Mouse (Mus musculus): ENCODE measurements around the gene Pcdh7. TPM values are rescaled to one million over a fixed set of nuclear protein-coding genes. Genes with fewer than 3 reads are reported as not detected.

Gene Pcdh7
- polyA plus RNA-seq, 2 experiments: 0.34 to 0.64 TPM

GRCm38 (mm10) chr5:58083972-58084371, 366.2 kb downstream of the Pcdh7 start:
- Histone ChIP-seq H3K27me3 (ENCODE audit: control insufficient read depth, insufficient read depth, low read length) (no peaks in the 10 kb centered on the region), H3K9me3 (ENCODE audit: control insufficient read depth, low read length) (no peaks in the 10 kb centered on the region), H3K4me3 (ENCODE audit: insufficient read depth in 1 of 2, low read depth in 2 of 2, low read length in 2 of 2) (no peak overlapping the region), H3K36me3 (replicated peaks; ENCODE audit: control insufficient read depth, insufficient read depth, low read depth) (no peaks in the 10 kb centered on the region), H3K27ac (no peak overlapping the region), H3K9ac (replicated peaks) (no peak overlapping the region), H3K4me1 (replicated peaks; ENCODE audit: control insufficient read depth in 2 of 2, insufficient read depth in 2 of 2, low read length in 1 of 2) (no peaks in the 10 kb centered on the region), H3K4me2 (ENCODE audit: low read depth) (no peak overlapping the region)
- 72% methylated on average over 6 of the region's 6 CpGs for WGBS (ENCODE audit: insufficient replicate concordance)
- DNase-seq (ENCODE audit: low read depth in 3 of 3, low spot score in 3 of 3) (no peak), ATAC-seq (ENCODE audit: insufficient read depth) (no peak)
- no peak for TF ChIP-seq EP300 (IDR thresholded peaks at IDR 0.05; ENCODE audit: low read depth)
- TF ChIP-seq CTCF (IDR thresholded peaks at IDR 0.05; ENCODE audit: low read depth): no peak

- H3K9ac ChIP-seq (replicated peaks): no peak overlapping the region
- no peaks in the 10 kb centered on the region for H3K27me3 ChIP-seq (ENCODE audit: control insufficient read depth, insufficient read depth, low read length)
- H3K4me2 ChIP-seq (ENCODE audit: low read depth): no peak overlapping the region
- no peak overlapping the region for H3K27ac ChIP-seq
- DNase-seq (ENCODE audit: low read depth in 3 of 3, low spot score in 3 of 3): no peak
- 62% methylated on average over 4 of the region's 4 CpGs for WGBS (ENCODE audit: insufficient replicate concordance)
- no peaks in the 10 kb centered on the region for H3K4me1 ChIP-seq (replicated peaks; ENCODE audit: control insufficient read depth in 2 of 2, insufficient read depth in 2 of 2, low read length in 1 of 2)
- no peaks in the 10 kb centered on the region for H3K36me3 ChIP-seq (replicated peaks; ENCODE audit: control insufficient read depth, insufficient read depth, low read depth)
- H3K4me3 ChIP-seq (ENCODE audit: insufficient read depth in 1 of 2, low read depth in 2 of 2, low read length in 2 of 2): no peak overlapping the region
- TF ChIP-seq CTCF (IDR thresholded peaks at IDR 0.05; ENCODE audit: low read depth): no peak
- no peak for TF ChIP-seq EP300 (IDR thresholded peaks at IDR 0.05; ENCODE audit: low read depth)
- no peak for ATAC-seq (ENCODE audit: insufficient read depth)
- H3K9me3 ChIP-seq (ENCODE audit: control insufficient read depth, low read length): no peaks in the 10 kb centered on the region
These were observed 391.0 kb downstream of the Pcdh7 start for GRCm38 (mm10) chr5:58108665-58109364.

GRCm38 (mm10) chr5:58116096-58116495, 398.3 kb downstream of the Pcdh7 start:
- ATAC-seq (ENCODE audit: insufficient read depth): no peak
- H3K27me3 ChIP-seq (ENCODE audit: control insufficient read depth, insufficient read depth, low read length): no peaks in the 10 kb centered on the region
- H3K4me3 ChIP-seq (ENCODE audit: insufficient read depth in 1 of 2, low read depth in 2 of 2, low read length in 2 of 2): no peak overlapping the region
- H3K4me2 ChIP-seq (ENCODE audit: low read depth): no peak overlapping the region
- no peak for DNase-seq (ENCODE audit: low read depth in 3 of 3, low spot score in 3 of 3)
- no peak overlapping the region for H3K27ac ChIP-seq
- TF ChIP-seq CTCF (IDR thresholded peaks at IDR 0.05; ENCODE audit: low read depth) (no peak), EP300 (IDR thresholded peaks at IDR 0.05; ENCODE audit: low read depth) (no peak)
- no peaks in the 10 kb centered on the region for H3K9me3 ChIP-seq (ENCODE audit: control insufficient read depth, low read length)
- WGBS (ENCODE audit: insufficient replicate concordance): 49% methylated on average over 3 of the region's 3 CpGs
- H3K4me1 ChIP-seq (replicated peaks; ENCODE audit: control insufficient read depth in 2 of 2, insufficient read depth in 2 of 2, low read length in 1 of 2): 0 out of 4 replicates have a peak, but pooled peaks cover 0 to 2% of the 10 kb centered on the region in 2 experiments
- H3K36me3 ChIP-seq (replicated peaks; ENCODE audit: control insufficient read depth, insufficient read depth, low read depth): no peaks in the 10 kb centered on the region
- no peak overlapping the region for H3K9ac ChIP-seq (replicated peaks)

GRCm38 (mm10) chr5:58117896-58118295, 400.1 kb downstream of the Pcdh7 start:
- DNase-seq (ENCODE audit: low read depth in 3 of 3, low spot score in 3 of 3) (no peak), ATAC-seq (ENCODE audit: insufficient read depth) (no peak)
- H3K36me3 ChIP-seq (replicated peaks; ENCODE audit: control insufficient read depth, insufficient read depth, low read depth): no peaks in the 10 kb centered on the region
- TF ChIP-seq CTCF (IDR thresholded peaks at IDR 0.05; ENCODE audit: low read depth) (no peak), EP300 (IDR thresholded peaks at IDR 0.05; ENCODE audit: low read depth) (no peak)
- H3K4me1 ChIP-seq (replicated peaks; ENCODE audit: control insufficient read depth in 2 of 2, insufficient read depth in 2 of 2, low read length in 1 of 2): 0 out of 4 replicates have a peak, but pooled peaks cover 0 to 2% of the 10 kb centered on the region in 2 experiments
- no peaks in the 10 kb centered on the region for H3K9me3 ChIP-seq (ENCODE audit: control insufficient read depth, low read length)
- no peak overlapping the region for H3K27ac ChIP-seq
- no peaks in the 10 kb centered on the region for H3K27me3 ChIP-seq (ENCODE audit: control insufficient read depth, insufficient read depth, low read length)
- no peak overlapping the region for H3K4me2 ChIP-seq (ENCODE audit: low read depth)
- H3K4me3 ChIP-seq (ENCODE audit: insufficient read depth in 1 of 2, low read depth in 2 of 2, low read length in 2 of 2): no peak overlapping the region
- H3K9ac ChIP-seq (replicated peaks): no peak overlapping the region
- 51% methylated on average over 3 of the region's 3 CpGs for WGBS (ENCODE audit: insufficient replicate concordance)

- TF ChIP-seq CTCF (IDR thresholded peaks at IDR 0.05; ENCODE audit: low read depth): no peak
- no peak for TF ChIP-seq EP300 (IDR thresholded peaks at IDR 0.05; ENCODE audit: low read depth)
- no peak for DNase-seq (ENCODE audit: low read depth in 3 of 3, low spot score in 3 of 3)
- WGBS (ENCODE audit: insufficient replicate concordance): 37% methylated on average over 3 of the region's 3 CpGs
These were observed 401.3 kb downstream of the Pcdh7 start for GRCm38 (mm10) chr5:58118930-58119611.

More at GRCm38 (mm10) chr5:58118930-58119611, 401.3 kb downstream of the Pcdh7 start:
- 0 out of 4 replicates have a peak, but pooled peaks cover 0 to 2% of the 10 kb centered on the region in 2 experiments for H3K4me1 ChIP-seq (replicated peaks; ENCODE audit: control insufficient read depth in 2 of 2, insufficient read depth in 2 of 2, low read length in 1 of 2)
- no peak overlapping the region for H3K9ac ChIP-seq (replicated peaks)
- H3K27me3 ChIP-seq (ENCODE audit: control insufficient read depth, insufficient read depth, low read length): no peaks in the 10 kb centered on the region
- no peak for ATAC-seq (ENCODE audit: insufficient read depth)
- no peaks in the 10 kb centered on the region for H3K36me3 ChIP-seq (replicated peaks; ENCODE audit: control insufficient read depth, insufficient read depth, low read depth)
- no peak overlapping the region for H3K4me2 ChIP-seq (ENCODE audit: low read depth)
- H3K9me3 ChIP-seq (ENCODE audit: control insufficient read depth, low read length): no peaks in the 10 kb centered on the region
- no peak overlapping the region for H3K4me3 ChIP-seq (ENCODE audit: insufficient read depth in 1 of 2, low read depth in 2 of 2, low read length in 2 of 2)
- no peak overlapping the region for H3K27ac ChIP-seq

All from liver, embryonic 14.5 days (tissue).